Mouse (Mus musculus) testis, adult 2 months (tissue): ENCODE measurements around the gene Gstm4.

ENCODE experiments used
- CTCF ChIP-seq: fragments of 200-500 bp; IDR thresholded peaks from 2 replicates; pipeline ENCODE4 v1.5.1; 2012; ENCODE audit warnings: low read depth, mild to moderate bottlenecking, inconsistent platforms, low read length, moderate library complexity; ENCODE audit not compliant: control insufficient read depth, insufficient read depth, insufficient replicate concordance
- POLR2A ChIP-seq: fragments of 200-500 bp; IDR thresholded peaks from 2 replicates; pipeline ENCODE4 v1.6.1; 2012; ENCODE audit warnings: low read depth, mild to moderate bottlenecking, inconsistent platforms, low read length, moderate library complexity; ENCODE audit not compliant: control insufficient read depth

- TF ChIP-seq CTCF (no peak), POLR2A (no peak)
Measured at GRCm38 (mm10) chr3:108083161-108083560, 38.5 kb upstream of the Gstm4 start.
